Mouse (Mus musculus): ENCODE measurements at regions not wholly inside any gene's neighbourhood (a gene's known extent, or its start where the extent isn't known, plus 50 kb on each side); places are given as distances from the start of the nearest gene placed in this dataset.

DNA sequence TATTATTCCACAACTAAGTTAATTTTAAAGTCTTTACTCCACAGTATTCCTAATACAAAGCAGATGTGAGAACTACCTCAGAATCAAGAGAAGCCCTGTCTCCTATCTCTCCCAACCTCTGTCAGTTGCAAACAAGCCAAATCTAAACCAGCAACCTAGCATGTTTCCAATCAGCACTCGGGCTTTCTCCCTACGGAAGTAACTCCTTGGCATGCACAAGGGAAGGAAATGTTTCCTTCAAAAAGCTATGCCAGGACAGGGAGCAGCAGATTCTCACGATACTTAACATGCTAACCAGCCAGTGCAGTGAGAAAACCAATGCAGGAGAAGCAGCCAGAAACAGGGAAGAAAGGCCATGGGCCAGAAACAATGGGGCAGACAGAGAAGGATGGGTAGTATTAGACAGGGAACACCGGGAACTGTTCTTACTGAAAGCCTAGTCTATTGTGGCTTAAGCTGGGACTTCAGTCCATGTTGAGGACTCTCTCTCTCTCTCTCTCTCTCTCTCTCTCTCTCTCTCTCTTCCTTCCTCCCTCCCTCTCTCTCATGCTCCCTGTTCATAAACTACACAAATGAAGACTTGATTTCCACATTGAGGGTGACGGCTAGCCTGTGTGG is 262.8 kb downstream of the Atp6ap1l start:
- TF ChIP-seq EP300 (IDR thresholded peaks at IDR 0.05; ENCODE audit: low read depth) (no peak), CTCF (IDR thresholded peaks at IDR 0.05; ENCODE audit: low read depth) (no peak)

Data from heart, postnatal 0 days (tissue).